Mouse (Mus musculus) kidney, adult 2 months (tissue): ENCODE results near the gene Mtg1. TPM values are rescaled to one million over a fixed set of nuclear protein-coding genes. Genes with fewer than 3 reads are reported as not detected.

Experiments used
- DNase-seq: peaks from one replicate; pipeline ENCODE4 v3.0.0; 2021
- H3K27ac ChIP-seq: fragments of 200-500 bp; 2 replicates; pipeline ENCODE4 v1.5.1; 2012; ENCODE audit warnings: low read depth, low read length, control low read depth, inconsistent platforms; ENCODE audit not compliant: insufficient read depth
- H3K27me3 ChIP-seq: fragments of 200-500 bp; replicated peaks from 2 replicates; pipeline ENCODE4 v1.6.1; 2012; ENCODE audit warnings: mild to moderate bottlenecking, moderate library complexity, low read length, inconsistent platforms; ENCODE audit not compliant: control insufficient read depth, insufficient read depth
- H3K36me3 ChIP-seq: fragments of 200-500 bp; 2 replicates; pipeline ENCODE4 v1.6.1; 2012; ENCODE audit warnings: mild to moderate bottlenecking, moderate library complexity, low read length, inconsistent platforms; ENCODE audit not compliant: control insufficient read depth, insufficient read depth
- H3K4me1 ChIP-seq: fragments of 200-500 bp; 2 replicates; pipeline ENCODE4 v1.6.1; 2011; ENCODE audit warnings: low read length; ENCODE audit not compliant: control insufficient read depth, insufficient read depth
- H3K4me3 ChIP-seq: fragments of 200-500 bp; 2 replicates; pipeline ENCODE4 v1.5.1; 2011; ENCODE audit warnings: mild to moderate bottlenecking, low read depth, low read length, control low read depth; ENCODE audit not compliant: insufficient read depth
- CTCF ChIP-seq: fragments of 200-500 bp; conservative IDR thresholded peaks from 2 replicates; pipeline ENCODE4 v1.5.1; 2011; ENCODE audit warnings: low read depth, mild to moderate bottlenecking, control low read depth, low read length, moderate library complexity, mixed read lengths; ENCODE audit not compliant: insufficient read depth, insufficient read length
- POLR2A ChIP-seq: fragments of 200-500 bp; IDR thresholded peaks from one replicate; pipeline ENCODE4 v1.6.1; 2011; ENCODE audit warnings: low read depth, low read length, control low read depth
- WGBS: fragments of 180-500 bp; shearing (Covaris S2); methylation state at CpG from one replicate; pipeline ENCODE4 v1.1.7; 2018; 5-methylcytosine and 5-hydroxymethylcytosine counted together
- polyA plus RNA-seq: library from polyadenylated mRNA; depleted of rRNA; stranded (reverse); fragments of >200 nt; gene quantifications from 2 replicates; pipeline ENCODE4 v1.2.3, GENCODE M21; 2012

Gene Mtg1
- polyA plus RNA-seq, 1 experiment, result 45.1 TPM

GRCm38 (mm10) chr7:140172936-140173335, 35.6 kb downstream of the Mtg1 start, which contains the start of gene Olfr523:
TSS of gene Olfr523 (plus strand) at chr7:140173217.
- peaks cover 8% of the 10 kb centered on the region; the same call in 1 of the 2 replicates for H3K4me1 ChIP-seq
- 21% methylated on average over 1 of the region's 1 CpGs for WGBS
- no peak for TF ChIP-seq CTCF
- no peaks in the 10 kb centered on the region for H3K27me3 ChIP-seq
- no peak within 1 kb of the TSS for H3K27ac ChIP-seq
- no peak for DNase-seq
- H3K36me3 ChIP-seq, result no peaks in the 10 kb centered on the region
- no peak within 1 kb of the TSS for H3K4me3 ChIP-seq

GRCm38 (mm10) chr7:140179176-140179575, 41.8 kb downstream of the Mtg1 start:
- Histone ChIP-seq H3K4me3 (no peak overlapping the region), H3K27ac (no peak overlapping the region), H3K27me3 (no peaks in the 10 kb centered on the region), H3K4me1 (no peaks in the 10 kb centered on the region; the same call in 1 of the 2 replicates), H3K36me3 (no peaks in the 10 kb centered on the region)
- TF ChIP-seq CTCF, result no peak
- no peak for TF ChIP-seq POLR2A
- 35% methylated on average over 2 of the region's 2 CpGs for WGBS
- DNase-seq, result peak; percentile 94

- no peaks in the 10 kb centered on the region for H3K27me3 ChIP-seq
- 78% methylated on average over 2 of the region's 2 CpGs for WGBS
- no peaks in the 10 kb centered on the region; the same call in 1 of the 2 replicates for H3K4me1 ChIP-seq
- no peaks in the 10 kb centered on the region for H3K36me3 ChIP-seq
- no peak overlapping the region for H3K27ac ChIP-seq
- DNase-seq, result no peak
- TF ChIP-seq POLR2A (no peak), CTCF (no peak)
- H3K4me3 ChIP-seq, result no peak overlapping the region
These were observed 43.3 kb downstream of the Mtg1 start for GRCm38 (mm10) chr7:140180692-140181091.

GRCm38 (mm10) chr7:140184206-140184605, 46.8 kb downstream of the Mtg1 start:
- DNase-seq, result peak; percentile 56
- WGBS, result 72% methylated on average over 4 of the region's 4 CpGs
- Histone ChIP-seq H3K27ac (no peak overlapping the region), H3K27me3 (no peaks in the 10 kb centered on the region), H3K4me3 (no peak overlapping the region), H3K36me3 (no peaks in the 10 kb centered on the region), H3K4me1 (no peaks in the 10 kb centered on the region; the same call in 1 of the 2 replicates)
- TF ChIP-seq CTCF (no peak), POLR2A (no peak)

- no peaks in the 10 kb centered on the region; the same call in 1 of the 2 replicates for H3K4me1 ChIP-seq
- no peak overlapping the region; the same call in 1 of the 2 replicates for H3K27ac ChIP-seq
- no peaks in the 10 kb centered on the region for H3K36me3 ChIP-seq
- peak; percentile 87 for DNase-seq
- peak; percentile 91 for TF ChIP-seq CTCF
- no peak for TF ChIP-seq POLR2A
- H3K4me3 ChIP-seq, result no peak overlapping the region
- no peaks in the 10 kb centered on the region for H3K27me3 ChIP-seq
- WGBS, result 48% methylated on average over 18 of the region's 18 CpGs
These were observed 49.6 kb downstream of the Mtg1 start for GRCm38 (mm10) chr7:140186646-140187620.

GRCm38 (mm10) chr7:140187721-140188390, 50.5 kb downstream of the Mtg1 start:
- WGBS, result 82% methylated on average over 7 of the region's 7 CpGs

More at GRCm38 (mm10) chr7:140187721-140188390, 50.5 kb downstream of the Mtg1 start:
- no peak overlapping the region for H3K4me3 ChIP-seq
- TF ChIP-seq POLR2A (no peak), CTCF (no peak)
- no peaks in the 10 kb centered on the region for H3K27me3 ChIP-seq
- H3K36me3 ChIP-seq, result no peaks in the 10 kb centered on the region
- DNase-seq, result no peak
- H3K27ac ChIP-seq, result no peak overlapping the region
- no peaks in the 10 kb centered on the region; the same call in 1 of the 2 replicates for H3K4me1 ChIP-seq
